Mouse (Mus musculus): ENCODE data around the gene Hsd3b7. TPM values are rescaled to one million over a fixed set of nuclear protein-coding genes. Genes with fewer than 3 reads are reported as not detected.
A peak's percentile ranks its signal among the peaks of the same experiment; 100 is the strongest.

Hsd3b7 gene
- total RNA-seq, 1 experiment, result 14.7 TPM

DNA sequence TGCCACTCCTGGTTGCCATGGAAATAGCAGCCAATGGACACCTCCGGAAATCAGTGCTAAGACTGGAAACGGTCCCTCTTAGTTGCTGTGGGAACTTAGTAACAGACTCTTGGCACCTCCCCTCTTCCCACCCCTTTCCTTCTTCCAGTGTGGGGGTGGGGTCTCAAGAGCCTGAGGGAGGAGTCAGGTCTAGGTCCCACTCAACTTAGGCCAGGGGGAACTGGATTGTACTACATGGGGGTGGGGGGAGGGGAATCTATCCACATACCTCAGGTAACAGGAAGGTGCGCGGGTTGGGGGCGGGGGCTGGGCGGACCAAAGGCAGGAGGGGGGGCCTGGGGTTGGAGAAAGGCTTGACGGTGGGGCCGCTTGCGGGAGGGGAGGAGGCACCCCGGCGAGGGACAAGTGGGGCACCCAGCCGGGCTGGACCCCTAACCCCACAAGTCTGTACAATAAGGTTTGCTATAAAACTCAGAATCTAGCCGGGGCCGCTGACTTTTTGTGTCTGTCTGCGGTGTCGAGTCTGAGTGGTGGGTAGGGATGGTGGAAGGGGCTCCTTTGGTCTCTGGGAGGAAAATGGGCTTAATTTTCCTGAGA is 31.3 kb upstream of the Hsd3b7 start:
- peaks cover 0 to 17% of the 10 kb centered on the region in 2 experiments; a peak in 2 of 4 replicates for H3K4me1 ChIP-seq (ENCODE audit: control insufficient read depth in 2 of 2, insufficient read depth in 2 of 2, low read length in 2 of 2, poor library complexity in 1 of 2)
- peak overlapping the region; percentile 95 for H3K9ac ChIP-seq (ENCODE audit: insufficient read depth, low read depth, low read length, poor library complexity, severe bottlenecking)
- in situ Hi-C loops (cut with MboI; ENCODE audit: low sequenced_read_pairs in 2 of 2, unreplicated experiment in 2 of 2), result no loop called here
- no peak for TF ChIP-seq MAFK (IDR thresholded peaks at IDR 0.05; ENCODE audit: insufficient read depth, low read depth, low read length)
- TF ChIP-seq CHD2 (IDR thresholded peaks at IDR 0.05; ENCODE audit: low read depth, low read length), result peak; percentile 85
- TF ChIP-seq HCFC1 (IDR thresholded peaks at IDR 0.05; ENCODE audit: borderline replicate concordance, insufficient read depth, low read length), result peak; percentile 48; the same call in 1 of the 2 replicates
- peak overlapping the region; percentile 81 to 96 for H3K4me3 ChIP-seq (ENCODE audit: insufficient read depth in 1 of 2, low read depth in 1 of 2, low read length in 2 of 2, poor library complexity in 1 of 2, severe bottlenecking in 1 of 2)
- H3K9me3 ChIP-seq (ENCODE audit: control insufficient read depth, insufficient read depth, low read depth, low read length), result no peaks in the 10 kb centered on the region
- H3K27ac ChIP-seq (ENCODE audit: insufficient read depth, low read depth, low read length, poor library complexity, severe bottlenecking), result peak overlapping the region; percentile 91
- DNase-seq (ENCODE audit: low read depth, low spot score), result peak; percentile 99
- peaks cover 26% of the 10 kb centered on the region for H3K36me3 ChIP-seq (ENCODE audit: control insufficient read depth, insufficient read depth, low read length, poor library complexity, severe bottlenecking)

DNA sequence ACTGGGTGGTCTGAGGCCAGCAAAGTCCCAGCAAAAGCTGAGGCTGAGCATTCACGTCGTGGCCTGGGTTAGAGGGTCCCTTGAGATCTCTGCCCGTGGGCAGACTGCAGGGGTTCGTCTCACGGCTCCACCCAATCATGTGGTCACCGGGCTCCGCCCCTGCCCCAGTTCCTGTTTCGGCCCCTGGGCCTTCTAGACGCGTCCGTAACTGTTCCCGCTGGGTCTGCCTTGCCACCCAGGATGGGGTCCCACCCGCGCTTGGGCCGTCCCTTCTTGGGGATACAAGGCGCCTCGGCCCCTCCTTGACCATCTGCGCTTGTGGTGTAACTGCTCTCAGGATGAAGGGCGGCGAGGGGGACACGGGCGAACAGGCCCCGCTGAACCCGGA is 30.8 kb upstream of the Hsd3b7 start, which contains the start of gene Orai3:
TSS of gene Orai3 (plus strand) at position 165 of the 388 bp plus-strand sequence.
- in situ Hi-C loops (cut with MboI; ENCODE audit: low sequenced_read_pairs in 2 of 2, unreplicated experiment in 2 of 2), result no loop called here
- Histone ChIP-seq H3K9ac (ENCODE audit: insufficient read depth, low read depth, low read length, poor library complexity, severe bottlenecking) (peak within 1 kb of the TSS; percentile 95), H3K4me1 (ENCODE audit: control insufficient read depth in 2 of 2, insufficient read depth in 2 of 2, low read length in 2 of 2, poor library complexity in 1 of 2) (peaks cover 0 to 17% of the 10 kb centered on the region in 2 experiments; a peak in 2 of 4 replicates), H3K9me3 (ENCODE audit: control insufficient read depth, insufficient read depth, low read depth, low read length) (no peaks in the 10 kb centered on the region), H3K36me3 (ENCODE audit: control insufficient read depth, insufficient read depth, low read length, poor library complexity, severe bottlenecking) (peaks cover 28% of the 10 kb centered on the region), H3K4me3 (ENCODE audit: insufficient read depth in 1 of 2, low read depth in 1 of 2, low read length in 2 of 2, poor library complexity in 1 of 2, severe bottlenecking in 1 of 2) (peak within 1 kb of the TSS; percentile 81 to 96), H3K27ac (ENCODE audit: insufficient read depth, low read depth, low read length, poor library complexity, severe bottlenecking) (peak within 1 kb of the TSS; percentile 91)
- no peak for DNase-seq (ENCODE audit: low read depth, low spot score)
- TF ChIP-seq CHD2 (IDR thresholded peaks at IDR 0.05; ENCODE audit: low read depth, low read length) (no peak), MAFK (IDR thresholded peaks at IDR 0.05; ENCODE audit: insufficient read depth, low read depth, low read length) (no peak), ZC3H11A (IDR thresholded peaks at IDR 0.05; ENCODE audit: borderline replicate concordance, low read depth, low read length) (no peak), HCFC1 (IDR thresholded peaks at IDR 0.05; ENCODE audit: borderline replicate concordance, insufficient read depth, low read length) (no peak), ZNF384 (IDR thresholded peaks at IDR 0.05; ENCODE audit: low read depth, low read length) (no peak)

DNA sequence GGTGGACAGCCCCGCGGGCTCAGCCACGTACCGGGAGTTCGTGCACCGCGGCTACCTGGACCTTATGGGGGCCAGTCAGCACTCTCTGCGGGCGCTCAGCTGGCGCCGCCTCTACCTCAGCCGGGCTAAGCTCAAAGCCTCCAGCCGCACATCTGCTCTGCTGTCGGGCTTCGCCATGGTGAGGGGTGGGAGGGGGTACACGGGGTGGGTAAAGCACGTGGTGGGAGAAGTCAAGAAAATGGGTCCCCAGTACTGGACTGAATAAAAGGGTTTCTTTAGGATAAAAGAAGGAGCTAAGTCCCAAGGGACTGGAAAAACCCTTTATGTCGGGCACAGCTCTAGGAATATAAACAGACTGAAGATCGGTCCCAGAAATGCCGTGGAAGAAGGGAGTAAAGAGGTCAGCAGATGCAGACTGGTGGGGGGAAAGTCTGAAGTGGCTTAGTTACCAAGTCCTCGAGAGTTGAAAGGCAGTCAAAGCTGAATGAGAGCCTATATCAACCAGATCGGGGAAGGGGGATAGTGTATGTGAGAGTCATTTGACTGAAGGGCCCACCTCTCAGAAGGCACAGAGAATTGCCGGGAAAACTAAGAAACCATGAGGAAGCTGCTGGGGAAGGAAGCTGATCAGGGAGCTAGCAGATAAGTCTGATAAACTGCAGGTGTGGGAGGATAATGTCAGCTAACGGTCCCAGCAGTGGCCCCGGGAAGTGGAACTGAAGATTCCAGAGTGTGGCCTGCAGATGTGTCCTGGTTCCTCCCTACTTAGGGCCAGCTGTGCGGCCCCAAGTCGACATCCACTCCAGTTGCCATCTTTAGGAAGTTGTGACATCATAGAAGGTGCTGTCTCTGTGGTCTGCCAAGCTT is 30.1 kb upstream of the Hsd3b7 start:
- Histone ChIP-seq H3K27ac (ENCODE audit: insufficient read depth, low read depth, low read length, poor library complexity, severe bottlenecking) (peak overlapping the region; percentile 91), H3K4me3 (ENCODE audit: insufficient read depth in 1 of 2, low read depth in 1 of 2, low read length in 2 of 2, poor library complexity in 1 of 2, severe bottlenecking in 1 of 2) (peak overlapping the region; percentile 81 to 96), H3K4me1 (ENCODE audit: control insufficient read depth in 2 of 2, insufficient read depth in 2 of 2, low read length in 2 of 2, poor library complexity in 1 of 2) (peaks cover 0 to 17% of the 10 kb centered on the region in 2 experiments; a peak in 2 of 4 replicates), H3K36me3 (ENCODE audit: control insufficient read depth, insufficient read depth, low read length, poor library complexity, severe bottlenecking) (peaks cover 25% of the 10 kb centered on the region), H3K9ac (ENCODE audit: insufficient read depth, low read depth, low read length, poor library complexity, severe bottlenecking) (peak overlapping the region; percentile 95), H3K9me3 (ENCODE audit: control insufficient read depth, insufficient read depth, low read depth, low read length) (no peaks in the 10 kb centered on the region)
- DNase-seq (ENCODE audit: low read depth, low spot score), result no peak
- no peak for TF ChIP-seq MAFK (IDR thresholded peaks at IDR 0.05; ENCODE audit: insufficient read depth, low read depth, low read length)
- TF ChIP-seq ZNF384 (IDR thresholded peaks at IDR 0.05; ENCODE audit: low read depth, low read length), result no peak
- TF ChIP-seq ZC3H11A (IDR thresholded peaks at IDR 0.05; ENCODE audit: borderline replicate concordance, low read depth, low read length), result no peak
- TF ChIP-seq HCFC1 (IDR thresholded peaks at IDR 0.05; ENCODE audit: borderline replicate concordance, insufficient read depth, low read length), result no peak
- TF ChIP-seq CHD2 (IDR thresholded peaks at IDR 0.05; ENCODE audit: low read depth, low read length), result no peak
- in situ Hi-C loops (cut with MboI; ENCODE audit: low sequenced_read_pairs in 2 of 2, unreplicated experiment in 2 of 2), result no loop called here

- TF ChIP-seq MAFK (IDR thresholded peaks at IDR 0.05; ENCODE audit: insufficient read depth, low read depth, low read length) (no peak), CHD2 (IDR thresholded peaks at IDR 0.05; ENCODE audit: low read depth, low read length) (no peak), ZNF384 (IDR thresholded peaks at IDR 0.05; ENCODE audit: low read depth, low read length) (no peak)
- H3K4me1 ChIP-seq (ENCODE audit: control insufficient read depth in 2 of 2, insufficient read depth in 2 of 2, low read length in 2 of 2, poor library complexity in 1 of 2), result peaks cover 0 to 17% of the 10 kb centered on the region in 2 experiments; a peak in 2 of 4 replicates
- H3K27ac ChIP-seq (ENCODE audit: insufficient read depth, low read depth, low read length, poor library complexity, severe bottlenecking), result no peak overlapping the region
- H3K4me3 ChIP-seq (ENCODE audit: insufficient read depth in 1 of 2, low read depth in 1 of 2, low read length in 2 of 2, poor library complexity in 1 of 2, severe bottlenecking in 1 of 2), result peak overlapping the region; percentile 81 to 96; a peak in 1 of 4 replicates
- no peaks in the 10 kb centered on the region for H3K9me3 ChIP-seq (ENCODE audit: control insufficient read depth, insufficient read depth, low read depth, low read length)
- no peak for DNase-seq (ENCODE audit: low read depth, low spot score)
- H3K36me3 ChIP-seq (ENCODE audit: control insufficient read depth, insufficient read depth, low read length, poor library complexity, severe bottlenecking), result peaks cover 19% of the 10 kb centered on the region
- in situ Hi-C loops (cut with MboI; ENCODE audit: low sequenced_read_pairs in 2 of 2, unreplicated experiment in 2 of 2), result no loop called here
- H3K9ac ChIP-seq (ENCODE audit: insufficient read depth, low read depth, low read length, poor library complexity, severe bottlenecking), result peak overlapping the region; percentile 95; the same call in 1 of the 2 replicates
Observed at GRCm38 (mm10) chr7:127771262-127771661, 29.1 kb upstream of the Hsd3b7 start.

All from ES-E14 (cell line).